Comparison of ENCODE assay signal across 17 mouse cellular contexts in the genomic region with DNA sequence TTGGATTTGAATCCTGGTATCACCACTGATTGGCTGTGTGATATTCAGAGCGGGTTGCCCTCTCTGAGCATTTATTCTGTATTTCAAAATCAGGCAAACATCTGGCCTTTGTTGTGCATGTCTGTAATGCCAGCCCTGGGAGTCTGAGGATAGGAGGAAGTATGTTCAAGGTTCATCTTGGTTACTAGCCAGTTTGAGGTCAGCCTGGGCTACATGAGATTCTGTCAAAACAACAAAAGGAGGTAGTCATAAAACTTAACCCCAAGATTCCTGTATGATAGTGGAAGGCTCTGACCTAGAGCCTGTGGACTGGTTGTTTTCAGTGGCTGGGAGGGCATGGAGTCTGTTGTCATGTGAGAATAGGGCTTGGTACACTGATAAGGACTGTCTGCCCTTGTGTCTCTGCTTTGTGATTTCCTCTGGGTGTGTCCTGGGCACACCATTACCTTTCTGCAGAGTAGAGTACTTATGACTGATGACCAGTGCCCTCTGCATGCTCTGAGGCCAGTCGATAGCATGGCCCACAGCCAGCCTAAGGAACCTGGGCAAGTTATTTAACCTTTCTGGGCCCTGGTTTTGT. TPM values are rescaled to one million over a fixed set of nuclear protein-coding genes. Genes with fewer than 3 reads are reported as not detected.
A peak's percentile ranks its signal among the peaks of the same experiment; 100 is the strongest.
DNase-seq lines count a peak whose midpoint lies in the region; ATAC-seq lines count a peak whose summit lies in the region.
"Had no signal": no experiment of that assay in that cellular context is flagged by ENCODE, and none has a peak within 500 bp of the region (broad histone marks: within the 10 kb centered on the region; RNA-seq: fewer than 3 reads in every experiment).

No protein-coding gene starts in this region.

- no peak for DNase-seq in heart, adult 18-20 months
- peak; percentile 17 for DNase-seq in CD4-positive helper T cell, adult 2 months (ENCODE audit: low read depth, low spot score)
- DNase-seq in spleen, adult 12 weeks (ENCODE audit: low spot score), result no peak
- no peak for DNase-seq in left cerebral cortex, adult 11 months (ENCODE audit: low spot score)
- DNase-seq: adrenal gland, adult 8-10 months; cerebellum, adult 2 months; kidney, adult 8-10 months; lung, adult 18-20 months; lung, postnatal 4 days had no signal

- no peaks in the 10 kb centered on the region for H3K9me3 ChIP-seq in heart, embryonic 15.5 days (replicated peaks)
- H3K9me3 ChIP-seq: forebrain, embryonic 10.5 days; hindbrain, embryonic 15.5 days; midbrain, embryonic 15.5 days had no signal

- no peak overlapping the region for H3K4me2 ChIP-seq in heart, embryonic 15.5 days
- H3K4me2 ChIP-seq: hindbrain, embryonic 15.5 days; midbrain, embryonic 15.5 days had no signal

- peaks cover 10% of the 10 kb centered on the region; the same call in 1 of the 2 replicates for H3K36me3 ChIP-seq in heart, embryonic 15.5 days
- H3K36me3 ChIP-seq: hindbrain, embryonic 15.5 days; midbrain, embryonic 15.5 days had no signal

- no peaks in the 10 kb centered on the region for H3K27me3 ChIP-seq in heart, embryonic 15.5 days
- H3K27me3 ChIP-seq: hindbrain, embryonic 15.5 days; midbrain, embryonic 15.5 days had no signal

- WGBS in heart, embryonic 15.5 days, result 71% methylated on average over 2 of the region's 2 CpGs

- no peak for ATAC-seq in heart, embryonic 15.5 days (replicated peaks; ENCODE audit: insufficient number of reproducible peaks, insufficient read depth, low FRiP score, low read depth)
- peak; percentile 13 for ATAC-seq in granulocyte monocyte progenitor cell, adult 5-6 weeks (replicated peaks; ENCODE audit: poor library complexity, severe bottlenecking)
- ATAC-seq in megakaryocyte-erythroid progenitor cell, adult 5-6 weeks (replicated peaks; ENCODE audit: low FRiP score, low TSS enrichment, poor library complexity, severe bottlenecking), result peak; percentile 48
- ATAC-seq: midbrain, embryonic 15.5 days had no signal

- H3K4me3 ChIP-seq in heart, embryonic 15.5 days, result no peak overlapping the region
- H3K4me3 ChIP-seq: forebrain, embryonic 10.5 days; hindbrain, embryonic 15.5 days; midbrain, embryonic 15.5 days had no signal

- peaks cover 59% of the 10 kb centered on the region for H3K4me1 ChIP-seq in heart, embryonic 15.5 days (replicated peaks)

- peak overlapping the region; percentile 85 for H3K27ac ChIP-seq in heart, embryonic 15.5 days
- H3K27ac ChIP-seq: forebrain, embryonic 10.5 days; hindbrain, embryonic 15.5 days; midbrain, embryonic 15.5 days had no signal

- H3K9ac ChIP-seq in heart, embryonic 15.5 days, result no peak overlapping the region
- H3K9ac ChIP-seq: hindbrain, embryonic 15.5 days; midbrain, embryonic 15.5 days had no signal

RNA-seq across cellular contexts. Expression of a gene that starts 7.0 kb away (rescaled TPM):
- 33.8 and 37.9 TPM in 2 replicates for polyA plus RNA-seq in heart, embryonic 15.5 days (2015; fragmentation: Nextera tagmentation; extraction: Ambion mirVana)
- total RNA-seq in heart, adult 18-20 months (2021), result 10 to 100 TPM; 65.1 to 70.8 TPM
- 20.7 and 35.1 TPM in 2 replicates for total RNA-seq in granulocyte monocyte progenitor cell, adult 5-6 weeks (2014; fragmentation: Nextera tagmentation)
- 14.6 and 18.3 TPM in 2 replicates for total RNA-seq in granulocyte monocyte progenitor cell, adult 5-6 weeks (2017)
- total RNA-seq in megakaryocyte-erythroid progenitor cell, adult 5-6 weeks (2014; fragmentation: Nextera tagmentation), result 22.3 and 22.6 TPM in 2 replicates
- total RNA-seq in megakaryocyte-erythroid progenitor cell, adult 5-6 weeks (2017), result 17.1 and 21.2 TPM in 2 replicates

RNA-seq across cellular contexts. Expression of a gene that starts 22.8 kb away (rescaled TPM):
- polyA plus RNA-seq in heart, embryonic 15.5 days (2015; fragmentation: Nextera tagmentation; extraction: Ambion mirVana), result 2.1 and 2.2 TPM in 2 replicates
- total RNA-seq in heart, adult 18-20 months (2021), result 1 to 10 TPM; 5.5 to 7.1 TPM
- total RNA-seq in granulocyte monocyte progenitor cell, adult 5-6 weeks (2014; fragmentation: Nextera tagmentation), result not detected in 2 replicates
- not detected in 2 replicates for total RNA-seq in granulocyte monocyte progenitor cell, adult 5-6 weeks (2017)
- total RNA-seq in megakaryocyte-erythroid progenitor cell, adult 5-6 weeks (2014; fragmentation: Nextera tagmentation), result 0.64 TPM in 1 of 2 replicates, not detected in the other
- not detected in 2 replicates for total RNA-seq in megakaryocyte-erythroid progenitor cell, adult 5-6 weeks (2017)

RNA-seq across cellular contexts. Expression of a gene that starts 36.4 kb away (rescaled TPM):
- polyA plus RNA-seq in heart, embryonic 15.5 days (2015; fragmentation: Nextera tagmentation; extraction: Ambion mirVana), result 81.2 and 81.6 TPM in 2 replicates
- 10 to 100 TPM; 26.7 to 27.7 TPM for total RNA-seq in heart, adult 18-20 months (2021)
- total RNA-seq in granulocyte monocyte progenitor cell, adult 5-6 weeks (2014; fragmentation: Nextera tagmentation), result 60.7 and 70.5 TPM in 2 replicates
- 52.8 and 63.3 TPM in 2 replicates for total RNA-seq in granulocyte monocyte progenitor cell, adult 5-6 weeks (2017)
- total RNA-seq in megakaryocyte-erythroid progenitor cell, adult 5-6 weeks (2014; fragmentation: Nextera tagmentation), result 19.3 and 34.8 TPM in 2 replicates
- total RNA-seq in megakaryocyte-erythroid progenitor cell, adult 5-6 weeks (2017), result 27.9 and 53.7 TPM in 2 replicates

RNA-seq across cellular contexts. Expression of a gene that starts 44.7 kb away (rescaled TPM):
- polyA plus RNA-seq in heart, embryonic 15.5 days (2015; fragmentation: Nextera tagmentation; extraction: Ambion mirVana), result 0.11 and 0.16 TPM in 2 replicates
- not detected for total RNA-seq in heart, adult 18-20 months (2021)
- not detected in 2 replicates for total RNA-seq in granulocyte monocyte progenitor cell, adult 5-6 weeks (2014; fragmentation: Nextera tagmentation)
- not detected in 2 replicates for total RNA-seq in granulocyte monocyte progenitor cell, adult 5-6 weeks (2017)
- total RNA-seq in megakaryocyte-erythroid progenitor cell, adult 5-6 weeks (2014; fragmentation: Nextera tagmentation), result not detected in 2 replicates
- not detected in 2 replicates for total RNA-seq in megakaryocyte-erythroid progenitor cell, adult 5-6 weeks (2017)
- total RNA-seq: adrenal gland, adult 8-10 months; layer of hippocampus, adult 18-20 months had no signal
- polyA plus RNA-seq: gonadal fat pad, adult 2 months had no signal

RNA-seq across cellular contexts. Expression of a gene that starts 47.2 kb away (rescaled TPM):
- 27.2 TPM in 2 replicates for polyA plus RNA-seq in heart, embryonic 15.5 days (2015; fragmentation: Nextera tagmentation; extraction: Ambion mirVana)
- 100 to 1,000 TPM; 124 to 132 TPM for total RNA-seq in heart, adult 18-20 months (2021)
- not detected in 2 replicates for total RNA-seq in granulocyte monocyte progenitor cell, adult 5-6 weeks (2014; fragmentation: Nextera tagmentation)
- not detected in 2 replicates for total RNA-seq in granulocyte monocyte progenitor cell, adult 5-6 weeks (2017)
- not detected in 2 replicates for total RNA-seq in megakaryocyte-erythroid progenitor cell, adult 5-6 weeks (2014; fragmentation: Nextera tagmentation)
- not detected in 2 replicates for total RNA-seq in megakaryocyte-erythroid progenitor cell, adult 5-6 weeks (2017)
